Mouse (Mus musculus) brain, embryonic 18.5 days (tissue): ENCODE data around the gene Gstp2.
A peak's percentile ranks its signal among the peaks of the same experiment; 100 is the strongest.
"Not testable (repeated sequence)": the region's sequence is repeated elsewhere in the genome, so short reads cannot be mapped to it uniquely, and the experiment has no call there.

Experiments
- DNase-seq: peaks from one replicate; pipeline ENCODE4 v3.0.0-alpha.2; 2012; ENCODE audit warnings: low read depth, low spot score

The Gstp2 gene

GRCm38 (mm10) chr19:4049069-4049468, 3.2 kb upstream of the Gstp2 start:
- not testable (repeated sequence) for DNase-seq

GRCm38 (mm10) chr19:4047859-4048258, 2.0 kb upstream of the Gstp2 start:
- no peak for DNase-seq

- no peak for DNase-seq
Measured at GRCm38 (mm10) chr19:4046866-4047254, 1.0 kb upstream of the Gstp2 start.

- not testable (repeated sequence) for DNase-seq
Measured at GRCm38 (mm10) chr19:4044109-4044508, 1.7 kb downstream of the Gstp2 start.

- no peak for DNase-seq
Measured at GRCm38 (mm10) chr19:4042124-4042523, 3.7 kb downstream of the Gstp2 start.

- not testable (repeated sequence) for DNase-seq
Measured at GRCm38 (mm10) chr19:4041500-4041899, 4.3 kb downstream of the Gstp2 start.

- DNase-seq, result not testable (repeated sequence)
Measured at GRCm38 (mm10) chr19:4040941-4041340, 4.9 kb downstream of the Gstp2 start.

GRCm38 (mm10) chr19:4037788-4038232, 8.0 kb downstream of the Gstp2 start, which contains the start of gene Gstp1:
Gstp1 (minus strand) TSS chr19:4037985.
- peak; percentile 59 for DNase-seq

GRCm38 (mm10) chr19:4037154-4037787, 8.6 kb downstream of the Gstp2 start:
- not testable (repeated sequence) for DNase-seq

GRCm38 (mm10) chr19:4036327-4037045, 9.3 kb downstream of the Gstp2 start:
- DNase-seq, result no peak

- no peak for DNase-seq
Measured at GRCm38 (mm10) chr19:4033742-4034141, 12.1 kb downstream of the Gstp2 start.

GRCm38 (mm10) chr19:4033298-4033697, 12.5 kb downstream of the Gstp2 start:
- no peak for DNase-seq

GRCm38 (mm10) chr19:4032668-4033067, 13.2 kb downstream of the Gstp2 start:
- no peak for DNase-seq

- DNase-seq, result no peak
Measured at GRCm38 (mm10) chr19:4027576-4027975, 18.2 kb downstream of the Gstp2 start.

- DNase-seq, result no peak
Measured at GRCm38 (mm10) chr19:4023185-4023584, 22.6 kb downstream of the Gstp2 start.

- DNase-seq, result peak; percentile 46
Measured at GRCm38 (mm10) chr19:4018743-4019583, 26.9 kb downstream of the Gstp2 start.

GRCm38 (mm10) chr19:4017921-4018587, 27.8 kb downstream of the Gstp2 start:
- DNase-seq, result no peak

GRCm38 (mm10) chr19:4015635-4016034, 30.2 kb downstream of the Gstp2 start:
- no peak for DNase-seq

GRCm38 (mm10) chr19:4014802-4015201, 31.0 kb downstream of the Gstp2 start:
- DNase-seq, result no peak

- no peak for DNase-seq
Measured at GRCm38 (mm10) chr19:4013066-4013465, 32.8 kb downstream of the Gstp2 start.

GRCm38 (mm10) chr19:4012432-4013022, 33.3 kb downstream of the Gstp2 start, which contains the start of gene Ndufv1:
Ndufv1 (minus strand) TSS chr19:4012806.
- peak; percentile 97 for DNase-seq
